Mouse (Mus musculus) spleen, postnatal 10 days (tissue): ENCODE measurements at regions not wholly inside any gene's neighbourhood (a gene's known extent, or its start where the extent isn't known, plus 50 kb on each side); places are given as distances from the start of the nearest gene placed in this dataset.

Experiments
- DNase-seq, 2 experiments: peaks; one replicate each; pipeline ENCODE4 v3.0.0; 2021 to 2022; ENCODE audit warnings: low spot score in 2 of 2

- peak in 1 of 2 experiments; percentile 11 for DNase-seq
These were observed 626.9 kb downstream of the Zfp706 start for GRCm38 (mm10) chr15:36380461-36381227.

GRCm38 (mm10) chr15:36378640-36379039, 628.9 kb downstream of the Zfp706 start:
- no peak for DNase-seq

- no peak for DNase-seq
These were observed 631.0 kb downstream of the Zfp706 start for GRCm38 (mm10) chr15:36376551-36376950.

GRCm38 (mm10) chr15:36375549-36375885, 632.1 kb downstream of the Zfp706 start:
- no peak for DNase-seq

GRCm38 (mm10) chr15:36374732-36375548, 632.6 kb downstream of the Zfp706 start:
- DNase-seq = peak; percentile 64 to 66

- DNase-seq = peak; percentile 49 to 50
These were observed 633.5 kb downstream of the Zfp706 start for GRCm38 (mm10) chr15:36373900-36374611.

GRCm38 (mm10) chr15:36373481-36373880, 634.1 kb downstream of the Zfp706 start:
- peak in 1 of 2 experiments; percentile 14 for DNase-seq

- peak in 1 of 2 experiments; percentile 12 for DNase-seq
These were observed 636.2 kb downstream of the Zfp706 start for GRCm38 (mm10) chr15:36371382-36371781.

GRCm38 (mm10) chr15:36370906-36371305, 636.7 kb downstream of the Zfp706 start:
- DNase-seq = no peak

- DNase-seq = no peak
These were observed 640.3 kb downstream of the Zfp706 start for GRCm38 (mm10) chr15:36367296-36367695.

- DNase-seq = no peak
These were observed 642.8 kb downstream of the Zfp706 start for GRCm38 (mm10) chr15:36364757-36365156.

- no peak for DNase-seq
These were observed 643.5 kb downstream of the Zfp706 start for GRCm38 (mm10) chr15:36364062-36364461.

- DNase-seq = no peak
These were observed 644.5 kb downstream of the Zfp706 start for GRCm38 (mm10) chr15:36362911-36363565.

- DNase-seq = no peak
These were observed 645.9 kb downstream of the Zfp706 start for GRCm38 (mm10) chr15:36361522-36362148.

GRCm38 (mm10) chr15:36360694-36361521, 646.7 kb downstream of the Zfp706 start:
- peak; percentile 69 for DNase-seq

GRCm38 (mm10) chr15:36355851-36356250, 651.7 kb downstream of the Zfp706 start:
- peak in 1 of 2 experiments; percentile 9 for DNase-seq

GRCm38 (mm10) chr15:36354545-36354944, 653.0 kb downstream of the Zfp706 start:
- peak in 1 of 2 experiments; percentile 11 for DNase-seq

GRCm38 (mm10) chr15:36353793-36354192, 653.8 kb downstream of the Zfp706 start:
- DNase-seq = peak in 1 of 2 experiments; percentile 9

GRCm38 (mm10) chr15:36352929-36353328, 654.6 kb downstream of the Zfp706 start:
- DNase-seq = peak in 1 of 2 experiments; percentile 2

GRCm38 (mm10) chr15:36351693-36352092, 655.9 kb downstream of the Zfp706 start:
- peak in 1 of 2 experiments; percentile 7 for DNase-seq
